Mouse (Mus musculus): Measurements from ENCODE around the gene Aph1b. TPM values are rescaled to one million over a fixed set of nuclear protein-coding genes. Genes with fewer than 3 reads are reported as not detected.

The Aph1b gene
- polyA plus RNA-seq, 1 experiment from 2014 or later: 2.1 TPM

DNA sequence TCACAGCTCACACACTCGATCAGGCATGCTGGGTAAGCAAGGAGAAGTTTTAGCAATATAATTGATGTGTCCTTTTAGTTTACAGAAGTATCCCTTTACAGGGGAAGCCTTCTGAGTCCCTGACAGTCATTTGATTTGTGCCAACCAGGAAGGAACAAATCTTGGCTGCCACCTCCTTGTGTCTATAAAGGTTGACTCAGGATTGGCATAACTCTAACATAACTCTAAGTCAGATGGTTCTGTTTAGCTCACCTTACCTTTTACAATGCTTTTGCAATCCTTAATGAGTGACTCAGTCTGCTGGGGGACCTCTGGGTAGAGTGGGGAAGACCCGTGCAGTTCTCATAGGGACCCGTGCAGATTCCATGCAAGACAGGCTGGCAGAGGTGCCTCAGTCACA, 69.7 kb downstream of the Aph1b start:
- H3K9me3 ChIP-seq (ENCODE audit: low read length): no peaks in the 10 kb centered on the region
- no peak for TF ChIP-seq CTCF (IDR thresholded peaks at IDR 0.05; ENCODE audit: low read depth)
- no peak for TF ChIP-seq EP300 (IDR thresholded peaks at IDR 0.05; ENCODE audit: low read depth)
- H3K4me1 ChIP-seq (ENCODE audit: insufficient read depth): no peaks in the 10 kb centered on the region
- ATAC-seq (no peak), DNase-seq (no peak)
- H3K27me3 ChIP-seq (ENCODE audit: insufficient read depth, low read length): no peaks in the 10 kb centered on the region
- no peaks in the 10 kb centered on the region for H3K36me3 ChIP-seq (replicated peaks; ENCODE audit: insufficient read depth, low read length)
- WGBS (ENCODE audit: insufficient replicate concordance): 66% methylated on average over 3 of the region's 3 CpGs
- no peak overlapping the region for H3K4me2 ChIP-seq (ENCODE audit: low read depth, low read length)
- no peak overlapping the region for H3K4me3 ChIP-seq (ENCODE audit: low read depth, low read length)
- no peak overlapping the region for H3K9ac ChIP-seq (replicated peaks)
- H3K27ac ChIP-seq (ENCODE audit: low read depth): no peak overlapping the region

Other genes with a start within 250 kb of the Aph1b start
- 19.8 and 21.6 TPM in 2 replicates for gene Usp3, start 202.3 kb downstream of the Aph1b start, polyA plus RNA-seq (2015; fragmentation: Nextera tagmentation; extraction: Ambion mirVana)
- 0.05 and 0.12 TPM in 2 replicates for gene Car12, start 81.8 kb downstream of the Aph1b start, polyA plus RNA-seq (2015; fragmentation: Nextera tagmentation; extraction: Ambion mirVana)
- 0.25 and 0.27 TPM in 2 replicates for gene Gm10647, start 1.5 kb upstream of the Aph1b start, polyA plus RNA-seq (2015; fragmentation: Nextera tagmentation; extraction: Ambion mirVana)
- gene Aph1c, start 39.2 kb upstream of the Aph1b start, polyA plus RNA-seq (2015; fragmentation: Nextera tagmentation; extraction: Ambion mirVana): 3.3 and 4.1 TPM in 2 replicates
- 9.1 and 10.7 TPM in 2 replicates for gene Rab8b, start 124.2 kb upstream of the Aph1b start, polyA plus RNA-seq (2015; fragmentation: Nextera tagmentation; extraction: Ambion mirVana)
- 587 and 618 TPM in 2 replicates for gene Rps27l, start 150.6 kb upstream of the Aph1b start, polyA plus RNA-seq (2015; fragmentation: Nextera tagmentation; extraction: Ambion mirVana)
- 13.3 and 15.2 TPM in 2 replicates for gene Lactb, start 180.0 kb upstream of the Aph1b start, polyA plus RNA-seq (2015; fragmentation: Nextera tagmentation; extraction: Ambion mirVana)